Mouse (Mus musculus): ENCODE results near the gene Gm12790. TPM values are rescaled to one million over a fixed set of nuclear protein-coding genes. Genes with fewer than 3 reads are reported as not detected.
"Not testable (repeated sequence)": the region's sequence is repeated elsewhere in the genome, so short reads cannot be mapped to it uniquely, and the experiment has no call there.

The Gm12790 gene
- 0.32 and 1.6 TPM in 2 replicates for total RNA-seq (2012; rRNA removed)

- DNase-seq (ENCODE audit: low read depth, low spot score); H3K36me3 ChIP-seq (ENCODE audit: control insufficient read depth, insufficient read depth, low read length, poor library complexity, severe bottlenecking); H3K9me3 ChIP-seq (ENCODE audit: control insufficient read depth, insufficient read depth, low read depth, low read length); H3K4me1 ChIP-seq (ENCODE audit: control insufficient read depth in 2 of 2, insufficient read depth in 2 of 2, low read length in 2 of 2, poor library complexity in 1 of 2); H3K9ac ChIP-seq (ENCODE audit: insufficient read depth, low read depth, low read length, poor library complexity, severe bottlenecking); H3K27ac ChIP-seq (ENCODE audit: insufficient read depth, low read depth, low read length, poor library complexity, severe bottlenecking); H3K4me3 ChIP-seq (ENCODE audit: insufficient read depth in 1 of 2, low read depth in 1 of 2, low read length in 2 of 2, poor library complexity in 1 of 2, severe bottlenecking in 1 of 2): not testable (repeated sequence)
- in situ Hi-C loops (cut with MboI; ENCODE audit: low sequenced_read_pairs in 2 of 2, unreplicated experiment in 2 of 2), result loop anchor here in 1 of 2 experiments (25.0 kb wide), 1 partner anchor 119 kb away; no protein-coding TSS in a partner anchor
Measured at GRCm38 (mm10) chr4:101980949-101981348, at the start of gene Gm12790. TSS of gene Gm12790 (minus strand) at chr4:101981049.

GRCm38 (mm10) chr4:102026619-102027018 lies 45.8 kb upstream of the Gm12790 start:
- DNase-seq (ENCODE audit: low read depth, low spot score), result no peak
- Histone ChIP-seq H3K36me3 (ENCODE audit: control insufficient read depth, insufficient read depth, low read length, poor library complexity, severe bottlenecking) (no peaks in the 10 kb centered on the region), H3K4me3 (ENCODE audit: insufficient read depth in 1 of 2, low read depth in 1 of 2, low read length in 2 of 2, poor library complexity in 1 of 2, severe bottlenecking in 1 of 2) (no peak overlapping the region), H3K9me3 (ENCODE audit: control insufficient read depth, insufficient read depth, low read depth, low read length) (no peaks in the 10 kb centered on the region), H3K27ac (ENCODE audit: insufficient read depth, low read depth, low read length, poor library complexity, severe bottlenecking) (no peak overlapping the region), H3K9ac (ENCODE audit: insufficient read depth, low read depth, low read length, poor library complexity, severe bottlenecking) (no peak overlapping the region), H3K4me1 (ENCODE audit: control insufficient read depth in 2 of 2, insufficient read depth in 2 of 2, low read length in 2 of 2, poor library complexity in 1 of 2) (no peaks in the 10 kb centered on the region)
- TF ChIP-seq ZNF384 (IDR thresholded peaks at IDR 0.05; ENCODE audit: low read depth, low read length), result peak; percentile 57; the same call in 1 of the 2 replicates
- TF ChIP-seq HCFC1 (IDR thresholded peaks at IDR 0.05; ENCODE audit: borderline replicate concordance, insufficient read depth, low read length), result no peak
- in situ Hi-C loops (cut with MboI; ENCODE audit: low sequenced_read_pairs in 2 of 2, unreplicated experiment in 2 of 2), result no loop called here

GRCm38 (mm10) chr4:101998267-101998922 lies 17.5 kb upstream of the Gm12790 start:
- H3K27ac ChIP-seq (ENCODE audit: insufficient read depth, low read depth, low read length, poor library complexity, severe bottlenecking), result no peak overlapping the region
- TF ChIP-seq ZC3H11A (IDR thresholded peaks at IDR 0.05; ENCODE audit: borderline replicate concordance, low read depth, low read length) (peak; percentile 99), HCFC1 (IDR thresholded peaks at IDR 0.05; ENCODE audit: borderline replicate concordance, insufficient read depth, low read length) (no peak)
- H3K9me3 ChIP-seq (ENCODE audit: control insufficient read depth, insufficient read depth, low read depth, low read length), result no peaks in the 10 kb centered on the region
- peak; percentile 82 for DNase-seq (ENCODE audit: low read depth, low spot score)
- no peak overlapping the region for H3K9ac ChIP-seq (ENCODE audit: insufficient read depth, low read depth, low read length, poor library complexity, severe bottlenecking)
- in situ Hi-C loops (cut with MboI; ENCODE audit: low sequenced_read_pairs in 2 of 2, unreplicated experiment in 2 of 2), result loop anchor here (5.0 to 25.0 kb wide), 2 partner anchors 136 to 141 kb away; no protein-coding TSS in a partner anchor
- no peaks in the 10 kb centered on the region for H3K4me1 ChIP-seq (ENCODE audit: control insufficient read depth in 2 of 2, insufficient read depth in 2 of 2, low read length in 2 of 2, poor library complexity in 1 of 2)
- no peaks in the 10 kb centered on the region for H3K36me3 ChIP-seq (ENCODE audit: control insufficient read depth, insufficient read depth, low read length, poor library complexity, severe bottlenecking)
- H3K4me3 ChIP-seq (ENCODE audit: insufficient read depth in 1 of 2, low read depth in 1 of 2, low read length in 2 of 2, poor library complexity in 1 of 2, severe bottlenecking in 1 of 2), result no peak overlapping the region

- Histone ChIP-seq H3K9ac (ENCODE audit: insufficient read depth, low read depth, low read length, poor library complexity, severe bottlenecking) (no peak overlapping the region), H3K4me3 (ENCODE audit: insufficient read depth in 1 of 2, low read depth in 1 of 2, low read length in 2 of 2, poor library complexity in 1 of 2, severe bottlenecking in 1 of 2) (no peak overlapping the region), H3K36me3 (ENCODE audit: control insufficient read depth, insufficient read depth, low read length, poor library complexity, severe bottlenecking) (no peaks in the 10 kb centered on the region), H3K4me1 (ENCODE audit: control insufficient read depth in 2 of 2, insufficient read depth in 2 of 2, low read length in 2 of 2, poor library complexity in 1 of 2) (no peaks in the 10 kb centered on the region), H3K27ac (ENCODE audit: insufficient read depth, low read depth, low read length, poor library complexity, severe bottlenecking) (no peak overlapping the region), H3K9me3 (ENCODE audit: control insufficient read depth, insufficient read depth, low read depth, low read length) (no peaks in the 10 kb centered on the region)
- DNase-seq (ENCODE audit: low read depth, low spot score), result no peak
- in situ Hi-C loops (cut with MboI; ENCODE audit: low sequenced_read_pairs in 2 of 2, unreplicated experiment in 2 of 2), result loop anchor here (5.0 to 25.0 kb wide), 2 partner anchors 135 to 140 kb away; no protein-coding TSS in a partner anchor
- TF ChIP-seq CHD2 (IDR thresholded peaks at IDR 0.05; ENCODE audit: low read depth, low read length) (no peak), MAFK (IDR thresholded peaks at IDR 0.05; ENCODE audit: insufficient read depth, low read depth, low read length) (no peak), ZNF384 (IDR thresholded peaks at IDR 0.05; ENCODE audit: low read depth, low read length) (no peak), HCFC1 (IDR thresholded peaks at IDR 0.05; ENCODE audit: borderline replicate concordance, insufficient read depth, low read length) (no peak), ZC3H11A (IDR thresholded peaks at IDR 0.05; ENCODE audit: borderline replicate concordance, low read depth, low read length) (no peak)
Measured at GRCm38 (mm10) chr4:101997426-101997825, 16.6 kb upstream of the Gm12790 start.

- H3K9me3 ChIP-seq (ENCODE audit: control insufficient read depth, insufficient read depth, low read depth, low read length); H3K27ac ChIP-seq (ENCODE audit: insufficient read depth, low read depth, low read length, poor library complexity, severe bottlenecking); H3K36me3 ChIP-seq (ENCODE audit: control insufficient read depth, insufficient read depth, low read length, poor library complexity, severe bottlenecking); DNase-seq (ENCODE audit: low read depth, low spot score); H3K4me3 ChIP-seq (ENCODE audit: insufficient read depth in 1 of 2, low read depth in 1 of 2, low read length in 2 of 2, poor library complexity in 1 of 2, severe bottlenecking in 1 of 2); H3K4me1 ChIP-seq (ENCODE audit: control insufficient read depth in 2 of 2, insufficient read depth in 2 of 2, low read length in 2 of 2, poor library complexity in 1 of 2); H3K9ac ChIP-seq (ENCODE audit: insufficient read depth, low read depth, low read length, poor library complexity, severe bottlenecking): not testable (repeated sequence)
- in situ Hi-C loops (cut with MboI; ENCODE audit: low sequenced_read_pairs in 2 of 2, unreplicated experiment in 2 of 2), result loop anchor here in 1 of 2 experiments (25.0 kb wide), 1 partner anchor 124 kb away; no protein-coding TSS in a partner anchor
Measured at GRCm38 (mm10) chr4:101986326-101986725, 5.5 kb upstream of the Gm12790 start, which contains the start of gene Gm12789. TSS of gene Gm12789 (plus strand) at chr4:101986626.

Data from ES-E14 (cell line).